Mouse (Mus musculus) lung, postnatal 4 days (tissue): ENCODE measurements around the gene Prrt4.

Experiments used
- DNase-seq, 2 experiments: peaks; one replicate each; pipeline ENCODE4 v3.0.0; 2021

Gene Prrt4

DNA sequence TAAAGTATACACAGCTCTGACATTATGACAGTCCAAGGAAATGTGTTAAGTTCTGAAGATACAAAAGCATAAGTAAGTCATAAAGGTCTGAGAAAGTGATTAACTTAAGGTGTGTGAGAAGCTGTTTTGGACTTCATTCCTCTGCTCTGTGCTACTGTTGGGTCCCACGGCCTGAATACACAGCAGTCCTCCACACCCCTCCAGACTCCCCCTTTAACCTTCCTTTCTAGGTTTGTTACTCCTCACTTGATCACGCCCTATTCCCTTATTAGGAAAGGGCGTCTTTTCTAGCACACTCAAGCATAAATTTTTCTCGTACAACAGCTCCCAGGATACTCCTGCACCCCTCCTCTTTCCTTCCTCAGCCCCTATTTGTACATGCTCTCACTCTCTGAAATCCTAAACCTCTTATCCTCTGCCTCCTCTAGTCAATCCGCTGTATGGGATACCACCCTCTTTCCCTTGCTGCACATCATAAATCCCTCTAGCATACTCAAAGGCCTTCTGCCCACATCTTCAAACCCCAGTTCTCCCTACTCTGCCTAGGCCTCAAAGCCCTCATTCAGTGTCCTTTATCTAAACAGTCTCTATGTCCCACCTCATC lies 31.9 kb downstream of the Prrt4 start:
- DNase-seq: no peak

DNA sequence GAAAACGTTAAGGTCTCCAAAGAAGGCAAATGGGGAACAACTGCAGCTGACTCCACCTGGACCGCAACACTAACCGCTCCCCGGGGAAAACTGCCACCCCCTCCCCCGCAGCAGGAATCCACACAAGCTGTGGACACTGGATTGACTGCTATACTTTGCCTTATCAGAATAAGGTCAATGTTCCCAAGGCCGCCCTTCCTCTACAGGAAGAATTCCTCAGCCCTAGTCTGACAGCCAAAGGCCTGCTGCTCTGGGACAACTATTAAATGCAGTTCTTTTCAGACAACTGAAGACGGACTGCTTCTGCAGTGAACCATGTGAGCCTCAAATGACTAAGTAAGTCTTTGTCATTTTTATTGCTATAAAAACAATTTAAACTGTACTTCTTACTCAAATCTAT lies 32.7 kb downstream of the Prrt4 start:
- DNase-seq: no peak

DNA sequence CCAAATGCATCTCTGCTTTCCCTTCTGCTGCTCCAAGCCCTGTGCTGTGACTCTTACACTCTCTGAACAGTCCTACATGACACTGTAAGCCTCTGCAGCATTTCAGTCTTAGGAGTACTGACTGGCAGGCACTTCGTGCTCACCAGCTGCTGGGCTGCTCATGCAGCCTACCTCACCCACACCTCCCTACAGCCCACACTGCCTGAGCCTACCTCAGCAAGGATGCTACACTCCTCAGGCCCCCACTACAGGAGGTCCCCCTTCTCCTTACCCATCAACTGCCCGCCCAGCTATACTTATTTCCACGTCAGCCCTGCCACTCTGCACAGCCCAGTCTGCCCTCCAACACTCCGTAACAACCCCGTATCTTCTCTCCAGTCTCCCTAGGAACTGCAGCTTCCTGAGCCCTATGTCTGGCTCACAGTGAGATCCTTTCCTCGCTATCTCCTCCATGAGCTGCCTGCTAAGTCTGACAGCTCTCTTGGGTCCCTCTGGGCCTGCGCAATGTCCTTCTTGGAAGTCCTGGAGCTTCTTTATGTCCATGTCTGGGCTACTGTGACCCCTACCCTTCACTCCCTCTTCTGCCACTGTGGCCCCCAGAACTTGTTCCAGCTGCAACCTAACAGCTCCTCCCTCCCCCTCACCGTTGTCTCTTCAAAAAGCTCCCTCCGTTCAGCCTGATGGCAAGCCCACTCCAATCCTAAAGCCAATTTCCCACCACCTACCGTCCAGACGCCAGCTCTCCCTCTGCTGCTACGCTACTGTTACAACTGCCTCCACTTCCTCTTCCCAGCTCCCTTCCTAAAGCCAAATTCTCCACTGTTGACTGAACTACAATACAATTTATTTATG lies 33.7 kb downstream of the Prrt4 start:
- no peak for DNase-seq

DNA sequence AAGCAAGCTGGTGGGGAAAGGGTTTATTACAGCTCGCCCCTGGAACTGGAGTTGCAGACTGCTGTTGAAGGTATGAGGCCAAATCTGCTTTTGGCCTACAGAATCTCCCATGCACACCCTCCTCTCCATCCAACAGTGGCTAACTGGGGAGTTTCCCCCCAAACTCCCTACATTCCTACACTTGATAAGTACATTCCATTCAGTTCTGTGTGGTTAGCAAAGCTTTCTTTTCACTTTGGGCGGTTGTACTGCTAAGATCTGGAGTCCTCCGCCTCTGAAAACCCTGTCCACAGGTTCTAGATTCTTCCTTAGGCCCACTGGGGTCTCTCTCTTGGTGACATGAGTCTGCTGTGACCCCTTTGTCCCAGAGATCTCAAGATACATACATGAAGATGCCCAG lies 34.4 kb downstream of the Prrt4 start:
- DNase-seq: no peak

DNA sequence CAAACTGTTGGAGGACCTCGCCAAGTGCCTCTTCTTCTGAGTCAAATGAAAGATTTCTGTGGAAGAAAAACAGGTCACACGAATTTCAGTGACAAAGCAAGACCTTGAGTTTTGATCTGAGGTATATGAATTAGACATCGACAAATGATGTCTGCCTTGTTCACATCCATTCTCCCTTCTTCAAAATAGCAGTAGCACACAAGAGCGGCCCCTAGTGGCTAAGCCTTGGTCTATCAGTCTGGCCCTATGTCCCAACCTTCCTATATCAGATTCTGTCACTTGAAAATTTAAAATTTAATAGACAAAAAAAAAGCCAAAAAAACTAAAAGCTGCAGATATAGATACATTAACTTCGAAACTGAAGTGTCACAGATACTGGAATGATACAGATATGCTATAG lies 35.8 kb downstream of the Prrt4 start:
- peak in 1 of 2 experiments; percentile 53 for DNase-seq

DNA sequence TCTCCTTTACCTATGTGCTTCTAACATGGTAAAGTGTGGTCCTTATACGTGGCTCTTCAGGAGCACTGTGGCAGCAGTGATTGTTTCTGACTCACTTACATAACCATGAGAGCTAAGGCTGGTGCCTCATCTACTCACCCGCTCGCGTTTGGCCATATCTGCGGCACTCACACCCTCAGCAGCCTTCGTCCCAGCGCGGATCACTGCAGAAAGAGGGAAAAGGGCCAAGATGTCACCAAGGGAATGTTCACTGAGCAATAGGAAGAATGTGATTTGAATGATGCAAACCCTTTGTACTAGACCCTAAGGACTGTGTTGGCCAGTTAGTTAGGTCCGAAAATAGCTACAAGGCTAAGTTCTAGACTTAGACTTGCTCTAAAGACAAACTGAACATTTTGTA lies 41.9 kb downstream of the Prrt4 start:
- no peak for DNase-seq

DNA sequence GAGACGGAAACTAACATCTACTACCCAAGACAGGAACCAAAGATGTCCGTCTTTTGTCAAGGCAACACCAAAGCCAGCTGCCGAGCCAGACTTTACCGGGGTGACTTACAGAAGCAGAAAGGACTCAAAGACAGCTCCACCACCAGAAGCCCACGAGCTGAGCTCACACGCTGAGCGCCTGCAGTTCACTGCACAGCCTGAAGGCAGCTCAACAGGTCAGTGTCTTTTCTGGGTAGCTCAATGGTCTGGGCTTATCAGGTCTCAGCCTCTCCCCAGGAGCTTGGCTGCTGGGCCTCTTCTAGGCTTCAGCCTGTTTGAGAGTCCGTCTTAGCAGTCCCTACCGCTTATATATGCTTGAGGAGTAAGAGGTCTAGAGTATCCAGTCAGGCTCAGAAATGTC lies 46.3 kb downstream of the Prrt4 start:
- no peak for DNase-seq

DNA sequence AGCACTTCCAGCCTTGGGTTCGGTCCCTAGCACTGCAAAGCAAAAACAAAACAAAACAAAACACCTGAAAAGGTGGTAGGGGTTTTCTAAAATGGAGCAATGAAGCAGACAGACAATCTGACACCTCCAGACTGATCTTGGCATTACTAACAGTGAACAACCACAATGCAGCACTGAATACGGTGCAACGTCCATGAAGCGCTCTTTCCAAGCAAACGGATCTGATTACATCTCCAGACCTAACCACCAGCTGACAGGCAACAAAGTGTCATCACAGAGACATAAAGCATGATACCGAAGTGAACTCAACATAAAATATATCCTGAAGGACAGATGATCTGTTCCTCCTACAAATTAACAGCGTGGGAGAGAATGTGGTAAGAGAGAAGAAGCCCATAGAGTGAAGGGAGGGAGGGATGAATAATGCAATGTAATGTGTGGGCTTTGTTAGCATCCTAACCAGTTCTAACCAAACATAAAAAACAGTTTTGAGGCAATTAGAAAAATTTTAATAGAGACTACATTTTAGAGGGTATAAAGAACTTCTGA lies 52.4 kb downstream of the Prrt4 start:
- DNase-seq: no peak

DNA sequence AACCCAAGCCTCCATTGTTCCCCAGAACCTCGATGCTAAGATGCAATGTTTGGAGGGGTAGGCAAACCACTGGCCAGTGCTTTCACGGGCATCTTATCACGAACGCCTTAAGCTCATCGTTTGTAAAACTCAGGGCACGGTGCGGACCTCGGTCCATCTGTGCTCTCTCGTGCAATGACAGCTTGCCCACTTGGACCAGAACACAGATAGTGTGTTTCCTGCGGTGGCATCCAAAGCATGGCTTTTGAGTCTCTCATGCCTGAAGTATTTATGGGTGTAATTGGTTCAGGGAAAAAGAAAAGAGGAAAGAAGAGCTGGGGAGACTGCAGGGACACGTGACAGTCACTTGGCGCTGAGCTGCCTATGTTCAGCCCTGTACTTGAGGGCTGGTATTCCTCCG lies 59.4 kb downstream of the Prrt4 start:
- DNase-seq: no peak
